Mouse (Mus musculus) spleen, postnatal 0 days (tissue): ENCODE measurements around the gene Serpinb1a. TPM values are rescaled to one million over a fixed set of nuclear protein-coding genes. Genes with fewer than 3 reads are reported as not detected.

Experiments
- polyA plus RNA-seq: library from polyadenylated mRNA; unstranded; fragments of >200 nt; fragmentation: Nextera tagmentation; extraction: Ambion mirVana; gene quantifications from 2 replicates; pipeline ENCODE4 v1.2.1, GENCODE M21; 2015

The Serpinb1a gene
- 88.8 and 133 TPM in 2 replicates for polyA plus RNA-seq

DNA sequence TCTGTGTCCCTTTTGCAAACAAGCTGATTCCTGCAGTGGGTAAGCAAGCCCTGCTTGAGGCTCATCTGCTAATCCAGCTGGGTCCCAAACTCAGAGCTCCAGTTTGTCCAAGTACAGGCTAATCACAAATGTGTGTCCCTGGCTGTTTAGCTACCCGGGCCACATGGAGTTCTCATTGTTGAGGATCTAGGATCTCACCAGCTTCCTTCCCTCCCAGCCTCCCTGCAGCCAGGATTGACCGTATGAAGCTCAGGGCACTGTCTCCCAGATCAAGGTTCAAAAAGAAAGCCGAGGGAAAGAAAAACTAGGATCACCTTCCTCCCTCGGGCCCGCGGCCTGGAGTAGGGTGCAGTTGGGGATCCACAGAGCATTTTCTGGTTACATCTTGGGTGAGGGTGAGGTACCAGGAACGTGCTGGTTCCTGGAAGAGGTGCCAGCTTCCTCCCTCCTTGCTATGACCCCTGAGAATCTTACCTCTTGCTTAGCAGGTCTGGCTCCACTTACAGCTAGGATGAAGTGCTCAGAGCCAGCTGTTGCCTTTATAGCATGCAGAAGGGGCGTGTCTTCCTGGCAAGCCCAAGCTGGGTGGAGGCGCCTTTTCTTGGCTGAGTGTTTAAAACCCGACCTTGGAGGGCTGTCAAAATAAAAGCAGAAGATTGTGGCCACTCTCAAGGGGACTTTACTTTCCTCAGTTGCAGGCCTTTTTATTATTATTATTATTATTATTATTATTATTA lies at the start of gene Serpinb1a:
TSS of gene Serpinb1a (minus strand) at position 518 of the 737 bp plus-strand sequence.

GRCm38 (mm10) chr13:32898111-32898510 lies 47.1 kb upstream of the Serpinb1a start, which contains the start of gene Serpinb1c:
Gene Serpinb1c (minus strand): TSS chr13:32898211.

DNA sequence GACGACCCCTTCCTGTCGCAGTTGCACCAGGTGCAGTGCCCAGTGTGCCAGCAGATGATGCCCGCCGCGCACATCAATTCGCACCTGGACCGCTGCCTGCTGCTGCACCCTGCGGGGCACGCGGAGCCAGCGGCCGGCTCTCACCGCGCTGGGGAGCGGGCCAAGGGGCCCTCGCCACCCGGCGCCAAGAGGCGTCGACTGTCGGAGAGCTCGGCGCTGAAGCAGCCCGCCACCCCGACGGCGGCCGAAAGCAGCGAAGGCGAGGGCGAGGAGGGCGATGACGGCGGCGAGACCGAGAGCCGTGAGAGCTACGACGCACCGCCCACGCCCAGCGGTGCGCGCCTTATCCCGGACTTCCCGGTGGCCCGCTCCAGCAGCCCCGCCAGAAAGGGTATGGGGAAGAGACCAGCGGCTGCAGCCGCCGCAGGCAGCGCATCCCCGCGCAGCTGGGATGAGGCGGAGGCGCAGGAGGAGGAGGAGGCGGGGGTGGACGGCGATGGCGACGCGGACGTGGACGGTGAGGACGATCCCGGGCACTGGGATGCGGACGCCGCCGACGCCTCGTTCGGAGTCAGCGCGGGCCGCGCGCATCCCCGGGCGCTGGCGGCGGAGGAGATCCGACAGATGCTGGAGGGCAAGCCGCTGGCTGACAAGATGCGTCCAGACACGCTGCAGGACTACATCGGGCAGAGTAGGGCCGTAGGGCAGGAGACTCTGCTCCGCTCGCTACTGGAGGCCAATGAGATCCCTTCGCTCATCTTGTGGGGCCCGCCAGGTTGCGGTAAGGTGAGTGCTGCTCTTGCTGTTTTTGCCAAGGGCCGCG lies 48.5 kb downstream of the Serpinb1a start, which contains the start of gene D930007J09Rik:
TSS of gene D930007J09Rik (minus strand) at position 591 of the 823 bp plus-strand sequence.

DNA sequence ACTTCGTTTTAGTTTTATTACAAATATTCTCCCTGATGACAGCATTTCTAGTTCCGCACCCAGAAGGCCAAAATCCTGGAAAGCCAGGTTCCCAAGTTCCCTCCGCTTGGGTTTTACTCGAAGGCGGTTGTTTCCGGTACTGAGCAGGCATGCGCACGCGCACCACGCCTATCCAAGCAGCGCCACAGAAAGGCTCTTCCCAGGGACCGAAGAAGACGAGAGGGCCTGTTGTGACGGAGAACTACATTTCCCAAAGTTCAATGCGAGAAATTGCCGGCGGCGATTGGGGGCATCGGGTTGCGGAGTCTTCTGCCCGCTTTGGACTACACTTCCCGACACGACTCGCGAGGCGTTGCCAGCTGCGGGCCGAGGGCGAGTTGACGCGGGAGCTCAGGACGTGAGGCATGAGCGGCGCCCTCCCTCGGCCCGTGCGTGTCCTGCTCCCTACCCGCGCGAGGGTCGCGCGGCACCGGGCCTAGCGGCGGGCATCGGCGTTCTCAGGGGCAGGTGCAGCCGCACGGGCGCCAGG lies 49.2 kb downstream of the Serpinb1a start, which contains the start of gene Wrnip1:
TSS of gene Wrnip1 (plus strand) at position 346 of the 529 bp plus-strand sequence.

Other genes with a start within 250 kb of the Serpinb1a start
- 0.06 TPM in 1 of 2 replicates, not detected in the other for gene Mylk4, start 67.2 kb downstream of the Serpinb1a start, polyA plus RNA-seq
- gene Wrnip1, start 49.1 kb downstream of the Serpinb1a start, polyA plus RNA-seq = 11.2 and 11.7 TPM in 2 replicates
- not detected in 2 replicates for gene D930007J09Rik, start 48.3 kb downstream of the Serpinb1a start, polyA plus RNA-seq
- gene Serpinb1c, start 47.0 kb upstream of the Serpinb1a start, polyA plus RNA-seq = not detected in 2 replicates
- 24.6 and 25.5 TPM in 2 replicates for gene Serpinb6b, start 114.0 kb upstream of the Serpinb1a start, polyA plus RNA-seq
- 8.9 and 10.0 TPM in 2 replicates for gene Serpinb9, start 152.1 kb upstream of the Serpinb1a start, polyA plus RNA-seq
- 0.08 and 0.15 TPM in 2 replicates for gene Serpinb9b, start 176.2 kb upstream of the Serpinb1a start, polyA plus RNA-seq
- 0.07 and 0.30 TPM in 2 replicates for gene Serpinb1b, start 227.4 kb upstream of the Serpinb1a start, polyA plus RNA-seq